Mouse (Mus musculus) gastrocnemius, adult 18-20 months (tissue): ENCODE data around the gene Trim30a. TPM values are rescaled to one million over a fixed set of nuclear protein-coding genes. Genes with fewer than 3 reads are reported as not detected.
"Not testable (repeated sequence)": the region's sequence is repeated elsewhere in the genome, so short reads cannot be mapped to it uniquely, and the experiment has no call there.

Source experiments
- DNase-seq: peaks from one replicate; pipeline ENCODE4 v3.0.0; 2021; ENCODE audit warnings: low spot score
- long read RNA-seq, 2 experiments: library from polyadenylated mRNA; stranded (forward); transcript quantifications; one replicate each; pipeline ENCODE4 v2.0.0; 2021
- total RNA-seq, 2 experiments: library from RNA; stranded (reverse); gene quantifications; 2 replicates each; pipeline ENCODE4 v1.2.3; 2021

The Trim30a gene
- under 1 TPM; 0.53 to 1.00 TPM for total RNA-seq
- long read RNA-seq, experiment 1 = 0 reads
- long read RNA-seq, experiment 2, partial matches to known transcripts = 1 of 1 reads
- long read RNA-seq, experiment 2, other reads (novel, unspliced or antisense) = 0 of 1 reads

GRCm38 (mm10) chr7:104465065-104465744, at the start of gene Trim30a:
Trim30a (minus strand) TSS chr7:104465193.
- DNase-seq = peak; percentile 5

DNA sequence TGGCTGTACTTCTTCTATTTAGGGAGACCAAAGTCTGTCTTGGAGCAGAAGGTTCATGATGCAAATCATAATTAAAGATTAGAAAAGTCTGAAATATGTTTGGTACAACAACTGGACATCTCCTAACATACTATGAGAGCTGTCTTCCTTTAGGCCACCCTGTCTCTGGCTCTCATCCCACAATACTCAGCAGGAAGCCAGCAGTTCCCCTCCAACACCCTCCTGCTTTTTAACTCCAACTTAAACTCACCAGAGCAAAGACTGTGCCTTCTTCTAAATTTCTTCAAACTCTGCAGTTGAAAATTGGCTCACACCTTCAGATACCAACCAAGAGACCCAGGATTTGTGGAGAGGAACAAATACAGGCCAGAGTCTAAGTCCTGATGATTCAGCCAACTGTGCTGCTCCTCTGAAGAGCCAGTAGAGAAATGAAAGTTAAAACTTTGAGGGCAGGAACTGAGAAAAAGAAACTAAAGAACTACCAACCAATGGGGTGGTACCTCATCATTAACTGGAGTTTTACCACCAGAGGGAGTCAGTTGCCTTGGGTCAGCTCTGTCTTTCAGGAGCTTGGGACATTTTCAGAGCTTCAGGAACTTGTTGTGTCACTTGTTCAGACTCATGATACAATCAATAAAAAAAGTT, 42.5 kb upstream of the Trim30a start, which contains the start of gene Trim30d:
TSS of gene Trim30d (minus strand) at position 429 of the 645 bp plus-strand sequence.
- DNase-seq = peak; percentile 7

GRCm38 (mm10) chr7:104501589-104502371, 36.8 kb upstream of the Trim30a start:
- DNase-seq = no peak

DNA sequence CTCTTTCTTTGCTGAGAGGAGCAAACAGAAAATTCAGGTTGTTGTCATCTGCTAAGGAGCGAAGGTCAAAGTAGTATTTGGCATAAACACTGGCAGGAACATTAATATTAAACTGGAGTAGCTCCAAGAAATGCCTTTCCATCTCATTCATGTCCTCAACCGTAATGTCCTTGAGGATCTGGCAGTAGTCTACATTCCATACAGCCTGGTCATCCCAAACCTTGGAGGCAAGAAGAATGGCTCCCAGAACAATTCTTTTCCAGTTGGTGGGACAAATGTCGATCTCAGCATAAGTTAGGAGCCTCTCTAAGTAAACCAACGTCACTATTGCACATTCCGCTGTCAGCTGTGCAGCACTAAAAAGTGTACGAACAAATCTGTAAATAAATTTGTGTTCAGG, 36.2 kb upstream of the Trim30a start:
- not testable (repeated sequence) for DNase-seq

DNA sequence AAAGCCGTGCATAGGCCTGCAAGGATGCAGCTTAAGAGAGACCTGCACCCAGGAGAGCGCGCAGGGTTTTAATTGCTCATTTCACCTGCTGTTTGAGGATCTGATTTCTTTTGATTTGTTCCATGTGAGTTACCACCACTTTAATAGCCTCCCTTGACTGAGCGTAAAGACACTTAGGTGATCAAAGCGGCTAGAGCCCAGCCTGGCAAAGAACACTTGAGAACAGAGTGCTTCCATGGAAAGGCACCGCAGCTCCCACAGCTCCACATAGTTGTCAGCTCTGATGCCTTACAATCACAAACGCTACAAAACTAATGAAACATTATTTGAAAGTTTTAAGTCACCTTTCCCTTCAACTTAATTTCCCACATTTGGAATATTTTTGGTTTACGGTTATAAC, 34.5 kb upstream of the Trim30a start:
- not testable (repeated sequence) for DNase-seq

GRCm38 (mm10) chr7:104445961-104446645, 18.9 kb downstream of the Trim30a start:
- DNase-seq = peak; percentile 31

DNA sequence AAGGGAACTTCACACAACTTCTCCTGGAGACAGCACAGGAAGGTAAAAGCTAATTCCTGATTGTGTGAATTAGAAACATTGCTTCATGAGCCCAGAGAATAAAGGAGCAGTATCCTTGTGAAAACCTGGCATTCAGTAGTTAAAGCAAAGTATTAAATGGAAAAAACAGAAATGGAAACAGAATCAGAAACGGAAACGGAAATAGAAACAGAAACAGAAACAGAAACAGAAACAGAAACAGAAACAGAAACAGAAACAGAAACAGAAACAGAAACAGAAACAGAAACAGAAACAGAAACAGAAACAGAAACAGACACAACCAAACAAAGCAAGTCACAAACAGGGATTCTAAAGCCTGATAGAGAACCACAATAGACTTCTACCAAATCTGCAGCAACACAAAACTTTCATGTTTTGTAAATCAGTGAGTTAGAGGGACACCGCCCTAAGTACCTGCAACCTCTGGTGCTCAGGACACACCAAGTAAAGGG, 60.5 kb downstream of the Trim30a start:
- DNase-seq = no peak

GRCm38 (mm10) chr7:104401140-104401539, 63.9 kb downstream of the Trim30a start:
- DNase-seq = no peak

DNA sequence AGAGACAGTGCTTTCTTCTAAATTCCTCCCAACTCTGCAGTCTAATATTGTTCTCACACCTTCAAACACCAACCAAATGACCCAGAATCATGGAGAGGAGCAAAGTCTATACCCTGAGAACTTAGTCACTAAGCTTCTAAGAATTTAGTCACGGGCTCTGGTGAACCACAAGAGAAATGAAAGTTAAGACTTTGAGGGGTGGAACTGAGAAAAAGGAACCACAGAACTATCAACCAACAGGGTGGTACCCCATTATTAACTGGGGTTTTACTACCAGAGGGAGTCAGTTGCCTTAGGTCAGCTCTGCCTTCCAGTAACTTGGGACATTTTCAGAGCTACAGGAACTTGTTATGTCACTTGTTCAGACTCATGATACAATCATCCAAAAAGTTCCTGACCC, 64.3 kb downstream of the Trim30a start, which contains the start of gene Trim30c:
TSS of gene Trim30c (minus strand) at position 140 of the 400 bp plus-strand sequence.
- DNase-seq = no peak

GRCm38 (mm10) chr7:104398492-104398891, 66.5 kb downstream of the Trim30a start:
- DNase-seq = no peak

DNA sequence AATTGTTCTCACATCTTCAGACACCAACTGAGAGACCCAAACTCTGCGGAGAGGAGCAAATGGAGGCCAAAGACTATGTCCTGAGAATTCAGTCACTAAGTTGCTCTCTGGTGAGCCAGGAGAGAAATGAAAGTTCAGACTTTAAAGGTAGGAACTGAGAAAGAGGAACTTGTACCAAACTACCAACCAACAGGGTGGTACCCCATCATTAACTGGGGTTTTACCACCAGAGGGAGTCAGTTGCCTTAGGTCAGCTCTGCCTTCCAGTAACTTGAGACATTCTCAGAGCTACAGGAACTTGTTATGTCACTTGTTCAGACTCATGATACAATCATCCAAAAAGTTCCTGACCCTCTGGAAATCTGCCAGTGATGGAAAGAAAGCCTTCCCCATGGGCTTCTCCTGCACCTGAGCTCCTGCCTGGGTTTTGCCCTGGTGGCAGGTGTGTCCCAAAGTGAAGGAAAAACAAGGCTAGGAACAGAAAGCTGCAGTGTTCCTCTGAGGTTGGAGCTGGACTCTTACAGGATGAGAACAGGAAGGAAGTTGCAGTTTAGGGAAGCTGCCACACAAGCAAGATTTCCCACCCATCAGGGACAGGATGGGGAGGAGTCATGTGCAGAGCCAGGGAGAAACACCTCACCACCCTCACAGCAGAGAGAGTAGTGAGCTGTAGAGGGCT, 95.1 kb downstream of the Trim30a start, which contains the start of gene Trim30b:
TSS of gene Trim30b (minus strand) at position 149 of the 679 bp plus-strand sequence.
- DNase-seq = peak; percentile 9

- DNase-seq = no peak
Observed at GRCm38 (mm10) chr7:104366339-104366738, 98.7 kb downstream of the Trim30a start.

Other genes with a start within 250 kb of the Trim30a start
- gene Trim6, start 246.4 kb downstream of the Trim30a start, total RNA-seq = under 1 TPM in 1 of 2 experiments, not detected in 1; 0.09 TPM
- 1 to 10 TPM; 1.1 to 1.2 TPM for gene Trim34a, start 220.7 kb downstream of the Trim30a start, total RNA-seq
- under 1 TPM; 0.57 to 0.59 TPM for gene Trim5, start 177.1 kb downstream of the Trim30a start, total RNA-seq
- 1 to 10 TPM; 3.4 to 3.6 TPM for gene Trim12a, start 149.7 kb downstream of the Trim30a start, total RNA-seq
- not detected for gene Trim34b, start 135.7 kb downstream of the Trim30a start, total RNA-seq
- gene Trim12c, start 111.8 kb downstream of the Trim30a start, total RNA-seq = 1 to 10 TPM; 2.4 to 2.8 TPM
- not detected for gene Trim30b, start 95.3 kb downstream of the Trim30a start, total RNA-seq
- not detected for gene Trim30c, start 64.4 kb downstream of the Trim30a start, total RNA-seq
- gene Trim30d, start 42.7 kb upstream of the Trim30a start, total RNA-seq = under 1 TPM; 0.34 to 0.64 TPM
- gene Olfr651, start 84.9 kb upstream of the Trim30a start, total RNA-seq = not detected
- gene Olfr652, start 95.7 kb upstream of the Trim30a start, total RNA-seq = not detected
- gene Olfr653, start 112.1 kb upstream of the Trim30a start, total RNA-seq = not detected
- not detected for gene Olfr654, start 121.8 kb upstream of the Trim30a start, total RNA-seq
- gene Olfr655, start 136.6 kb upstream of the Trim30a start, total RNA-seq = not detected
- not detected for gene Olfr656, start 148.8 kb upstream of the Trim30a start, total RNA-seq
- gene Olfr657, start 159.6 kb upstream of the Trim30a start, total RNA-seq = not detected
- not detected for gene Olfr658, start 182.1 kb upstream of the Trim30a start, total RNA-seq
- not detected for gene Olfr659, start 201.6 kb upstream of the Trim30a start, total RNA-seq
- not detected for gene Olfr661, start 221.3 kb upstream of the Trim30a start, total RNA-seq